Mouse (Mus musculus) common myeloid progenitor, adult 5-6 weeks (primary cell): Measurements from ENCODE around the gene Oxld1. TPM values are rescaled to one million over a fixed set of nuclear protein-coding genes. Genes with fewer than 3 reads are reported as not detected.

Source experiments
- ATAC-seq: replicated peaks from 2 replicates; pipeline ENCODE4 v1.8.0; 2016; ENCODE audit warnings: low read depth, mild to moderate bottlenecking, moderate TSS enrichment, inconsistent platforms; ENCODE audit not compliant: poor library complexity, severe bottlenecking
- total RNA-seq: library from RNA; stranded (forward); fragments of 200-1000, 187-1606 nt; gene quantifications from 2 replicates; pipeline ENCODE4 v1.2.3, GENCODE M21; 2017

Gene Oxld1
- total RNA-seq, result 6.5 and 13.6 TPM in 2 replicates

- ATAC-seq, result peak; percentile 90
These were observed at the start of gene Oxld1, which contains the start of gene Ccdc137 for GRCm38 (mm10) chr11:120457772-120458751. Gene Oxld1 (minus strand): TSS chr11:120458068. Gene Ccdc137 (plus strand): TSS chr11:120458115.

DNA sequence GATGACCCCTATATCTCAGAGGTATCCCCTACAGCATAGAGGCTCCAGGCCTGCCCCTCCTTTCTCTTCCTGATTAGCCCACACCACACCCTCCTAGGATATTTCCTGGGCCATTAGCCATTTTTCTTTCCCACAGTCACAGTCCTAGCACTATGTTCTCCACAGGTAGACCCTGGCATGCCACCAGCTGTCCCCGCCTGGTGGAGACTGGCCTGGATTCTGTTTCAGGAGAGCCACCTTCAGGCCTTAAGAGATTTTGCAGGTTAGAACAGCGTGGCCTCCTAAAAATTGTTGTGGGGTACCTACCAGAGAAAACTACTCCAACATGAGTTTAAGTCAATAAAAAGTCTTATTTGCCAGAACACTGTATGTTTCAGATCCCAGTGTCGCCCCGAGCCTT lies 49.0 kb upstream of the Oxld1 start:
- ATAC-seq, result 0 out of 2 replicates have a peak, but pooled peaks have one; percentile 34

DNA sequence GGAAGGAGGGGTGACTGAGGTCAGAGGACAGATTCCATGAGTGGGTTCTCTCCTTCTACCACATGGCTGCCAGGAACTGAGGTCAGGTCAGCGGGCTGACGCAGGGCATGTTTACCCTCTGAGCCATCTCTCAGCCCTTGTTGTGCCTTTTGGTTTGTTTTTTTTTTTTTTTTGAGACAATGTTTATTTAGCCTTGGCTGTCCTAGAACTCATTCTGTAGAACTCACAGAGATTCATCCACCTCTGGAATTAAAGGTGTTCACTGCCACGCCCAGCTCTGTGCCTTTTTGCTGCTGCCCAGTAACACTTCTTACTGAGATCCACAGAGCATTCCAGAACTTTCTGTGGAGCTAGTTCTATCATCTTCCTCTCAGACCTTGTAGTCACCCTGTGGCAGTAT lies 47.8 kb upstream of the Oxld1 start:
- no peak for ATAC-seq

DNA sequence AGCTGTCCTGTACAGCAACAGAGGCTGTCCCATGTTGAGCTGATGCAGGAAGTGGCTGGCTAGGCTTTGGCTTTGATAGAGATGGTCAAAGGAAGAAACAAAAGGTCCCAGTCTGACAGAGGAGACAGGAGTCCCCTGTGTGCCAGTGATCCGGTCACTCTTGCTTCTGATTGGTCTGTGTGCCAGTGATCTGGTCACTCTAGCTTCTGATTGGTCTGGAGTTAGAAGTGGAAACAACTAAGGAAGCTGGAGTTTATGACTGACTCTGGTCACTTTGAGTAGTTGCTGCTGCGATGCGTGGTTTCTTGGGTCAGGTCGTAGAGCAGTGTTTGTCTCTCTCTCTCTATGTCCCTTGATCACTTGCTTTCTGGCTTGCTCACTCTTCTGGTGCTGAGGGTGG lies 43.8 kb upstream of the Oxld1 start:
- peak; percentile 7; the same call in 1 of the 2 replicates for ATAC-seq

DNA sequence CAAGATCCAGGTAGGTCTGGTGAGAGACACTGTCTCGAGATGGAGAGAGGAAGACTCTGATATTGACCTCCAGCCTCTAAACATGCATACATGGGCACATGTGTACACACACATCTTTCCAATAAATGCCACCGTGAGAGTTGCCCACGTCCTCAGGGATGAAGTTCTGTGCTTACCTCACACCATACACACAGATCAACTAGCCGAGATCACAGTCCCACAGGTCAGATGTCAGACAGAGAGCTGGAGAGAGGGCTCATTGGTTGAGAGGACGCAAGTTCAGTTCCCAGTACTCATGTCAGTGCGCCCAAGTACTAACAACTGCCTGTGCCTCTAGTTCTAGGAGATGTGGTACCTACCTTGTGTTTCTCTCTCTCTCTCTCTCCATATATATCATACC lies 43.1 kb upstream of the Oxld1 start:
- ATAC-seq, result no peak

DNA sequence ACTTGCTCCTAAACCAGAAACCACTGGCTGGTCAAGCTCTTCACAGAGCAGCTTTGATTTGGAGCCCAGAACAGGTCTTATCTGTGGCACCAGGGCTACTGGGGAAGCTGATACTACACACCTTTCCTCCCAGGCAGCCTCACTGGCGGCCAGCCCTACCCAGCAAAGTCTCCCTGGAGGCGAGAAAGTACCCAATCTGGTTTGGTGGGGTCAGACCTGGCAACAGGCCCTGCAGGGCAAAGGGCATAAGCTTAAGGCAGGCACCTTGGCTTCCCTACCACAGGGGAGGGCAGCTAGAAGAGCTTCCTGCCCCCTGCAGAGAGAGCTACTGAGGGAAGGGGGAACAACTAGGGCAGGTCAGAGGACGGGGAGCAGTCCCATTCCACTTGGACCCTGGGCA lies 42.5 kb upstream of the Oxld1 start:
- no peak for ATAC-seq

GRCm38 (mm10) chr11:120499894-120500293 lies 42.0 kb upstream of the Oxld1 start:
- ATAC-seq, result no peak

GRCm38 (mm10) chr11:120498891-120499290 lies 41.0 kb upstream of the Oxld1 start:
- ATAC-seq, result no peak

DNA sequence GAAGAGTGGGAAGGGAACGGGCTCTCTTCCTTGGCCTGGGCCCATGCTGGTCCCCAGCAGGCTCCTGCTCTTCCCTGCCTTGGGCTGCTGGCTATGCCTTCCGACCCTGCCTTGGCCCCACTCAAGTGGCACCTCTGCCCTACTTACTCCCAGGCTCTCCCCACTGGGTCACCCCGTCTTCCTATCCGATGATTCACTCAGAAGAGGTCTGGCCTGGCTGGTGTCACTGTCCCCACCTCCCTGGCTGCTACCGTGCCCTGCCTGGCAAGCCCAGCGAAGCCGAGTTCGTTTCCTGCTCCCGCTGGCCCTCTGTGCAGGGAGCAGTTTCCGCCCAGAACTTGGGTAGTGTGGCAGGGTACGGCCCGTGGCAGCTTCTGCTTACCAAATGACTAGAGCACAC lies 40.4 kb upstream of the Oxld1 start:
- no peak for ATAC-seq

GRCm38 (mm10) chr11:120497436-120497835 lies 39.6 kb upstream of the Oxld1 start:
- no peak for ATAC-seq

DNA sequence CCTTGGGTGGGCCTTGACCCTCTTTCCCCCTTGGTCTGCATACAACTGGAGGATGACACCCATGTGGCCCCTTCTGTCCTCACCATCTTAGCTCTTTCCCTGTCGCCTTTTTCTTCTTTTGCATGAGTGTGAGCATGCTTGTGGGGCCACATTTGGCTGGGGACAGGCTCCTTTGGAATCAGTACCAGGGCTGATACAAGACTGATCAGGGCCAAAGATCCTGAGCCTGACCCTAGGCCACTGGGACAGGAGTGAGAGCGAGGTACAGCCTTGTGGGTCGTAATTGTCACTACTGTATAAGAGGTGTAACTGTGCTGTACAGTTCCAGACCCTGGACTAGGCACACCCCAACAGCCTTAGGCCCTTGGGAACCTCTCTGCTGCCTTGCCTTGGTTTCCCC lies 36.0 kb upstream of the Oxld1 start:
- no peak for ATAC-seq

GRCm38 (mm10) chr11:120493351-120493750 lies 35.5 kb upstream of the Oxld1 start:
- ATAC-seq, result no peak

- ATAC-seq, result no peak
These were observed 35.0 kb upstream of the Oxld1 start for GRCm38 (mm10) chr11:120492878-120493203.

- peak; percentile 51 for ATAC-seq
These were observed 34.4 kb upstream of the Oxld1 start for GRCm38 (mm10) chr11:120492024-120492877.

DNA sequence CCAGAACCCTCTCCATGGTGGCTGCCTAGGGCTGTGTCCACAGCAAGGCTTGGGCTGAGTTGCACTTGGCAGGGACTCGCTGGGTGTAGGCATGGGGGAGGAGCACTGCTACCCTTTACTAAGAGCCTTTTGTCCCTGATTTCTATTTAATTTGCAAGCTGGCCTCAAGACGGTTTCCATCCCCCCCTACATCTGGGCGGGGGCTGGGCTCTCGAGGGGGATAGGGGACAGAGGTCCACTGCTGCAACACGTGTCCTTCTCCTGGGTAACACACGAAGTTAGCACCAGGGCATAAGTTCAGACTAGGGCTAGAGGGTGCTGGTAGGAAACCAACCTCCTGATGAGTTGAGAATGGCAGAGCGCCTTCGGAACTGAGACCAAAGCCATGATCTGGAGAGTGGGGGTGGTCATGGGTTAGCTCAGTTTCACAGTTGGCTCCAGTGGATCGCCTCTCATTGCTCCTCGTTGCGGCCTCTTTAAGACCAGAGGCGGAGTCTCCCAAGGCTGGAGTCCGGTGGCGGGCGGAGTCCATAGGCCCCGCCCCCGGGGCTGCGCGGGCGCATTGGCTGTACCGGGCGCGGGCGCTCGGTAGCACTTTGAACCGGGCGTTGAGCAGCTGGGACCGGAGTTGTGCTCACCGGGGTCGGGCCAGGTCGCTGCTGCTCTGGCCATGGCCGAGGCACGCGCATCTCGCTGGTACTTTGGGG lies 33.6 kb upstream of the Oxld1 start, which contains the start of gene Slc25a10:
Gene Slc25a10 (plus strand): TSS at position 524 of the 707 bp plus-strand sequence.
- peak; percentile 64 for ATAC-seq

DNA sequence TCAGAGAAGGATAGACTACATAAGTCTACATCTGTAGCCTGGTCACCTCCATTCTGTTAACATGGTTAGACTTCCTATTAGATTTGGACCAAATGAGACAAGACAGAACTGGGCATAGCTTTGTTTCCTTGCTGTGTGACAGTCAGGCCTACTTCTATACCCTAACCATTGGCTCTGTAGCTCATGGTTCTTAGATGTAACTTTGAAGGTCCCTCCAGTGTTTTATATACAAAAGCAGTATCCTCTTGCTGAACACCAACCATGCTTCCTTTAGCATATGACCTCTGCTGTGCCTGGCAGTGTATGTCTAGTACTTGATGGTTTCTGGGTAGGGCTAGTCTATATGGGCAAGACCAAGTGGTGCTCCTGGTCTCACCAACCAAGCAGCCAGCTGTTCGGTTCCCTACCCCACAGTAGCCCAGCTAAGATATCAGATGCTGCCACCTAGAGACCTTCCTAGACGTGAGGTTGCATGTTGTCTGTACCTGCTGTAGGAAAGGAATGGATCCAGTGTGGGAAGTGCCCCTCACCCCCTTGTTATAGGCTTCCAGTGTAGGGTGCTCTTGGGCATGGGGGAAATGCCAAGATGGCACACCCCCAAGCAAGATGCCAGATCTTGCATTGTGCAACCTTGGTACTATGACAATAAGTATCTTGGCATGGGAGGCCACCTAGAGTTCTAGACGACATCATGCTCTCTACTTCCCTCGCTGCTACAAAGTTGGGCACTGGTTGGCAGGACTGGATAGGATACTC lies 32.6 kb upstream of the Oxld1 start:
- no peak for ATAC-seq

DNA sequence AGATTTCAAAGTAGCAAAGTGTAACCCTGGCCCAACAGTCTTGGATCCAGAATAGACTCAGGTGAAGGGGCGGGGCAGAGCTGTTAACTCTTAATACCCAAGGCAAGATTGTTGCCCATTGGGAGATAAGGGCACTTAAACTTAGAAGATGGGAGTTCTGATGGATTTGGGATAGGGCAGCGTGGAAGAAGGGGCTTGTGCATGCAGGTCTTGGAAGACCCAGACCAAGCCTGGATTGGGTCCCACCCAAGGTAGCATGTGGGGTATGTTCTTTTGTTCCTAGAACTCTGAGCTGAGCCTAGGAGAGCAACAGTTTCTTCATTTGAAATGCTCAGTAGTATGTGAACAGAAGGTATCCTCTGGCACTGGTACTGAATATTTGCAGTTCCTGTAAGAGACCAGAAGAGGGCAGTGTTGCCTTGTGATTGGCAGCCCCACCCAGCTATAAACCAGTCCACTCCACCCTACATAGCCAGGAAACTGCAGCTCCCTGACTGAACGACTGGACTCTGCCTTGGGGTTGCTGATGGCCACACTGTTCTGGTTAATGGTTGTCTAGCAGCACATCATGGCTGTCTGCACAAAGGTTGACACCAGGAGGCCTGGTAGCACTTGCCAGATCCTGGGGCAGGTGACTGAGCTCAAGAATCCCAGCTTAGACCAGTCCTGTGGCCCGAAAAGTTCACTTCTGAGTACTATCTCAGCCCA lies 31.3 kb upstream of the Oxld1 start:
- ATAC-seq, result peak; percentile 55

GRCm38 (mm10) chr11:120488516-120488915 lies 30.6 kb upstream of the Oxld1 start:
- ATAC-seq, result no peak

- ATAC-seq, result no peak
These were observed 27.4 kb upstream of the Oxld1 start for GRCm38 (mm10) chr11:120485251-120485650.
